Comparison of ENCODE assay signal across 27 mouse cellular contexts in genomic region chr10:118639097-118639496, GRCm38 (mm10).
"Had no signal": no experiment of that assay in that cellular context is flagged by ENCODE, and none has a peak within 500 bp of the region (broad histone marks: within the 10 kb centered on the region; RNA-seq: fewer than 3 reads in every experiment).

No protein-coding gene starts in this region.

- H3K4me3 ChIP-seq: heart, adult 2 months; heart, embryonic 13.5 days; heart, embryonic 15.5 days; hindbrain, embryonic 10.5 days; hindbrain, embryonic 12.5 days; layer of hippocampus, adult 2 months; left cerebral cortex, adult 2 months; limb, embryonic 10.5 days; limb, embryonic 12.5 days; liver, embryonic 13.5 days; liver, embryonic 15.5 days had no signal

- H3K36me3 ChIP-seq: heart, embryonic 13.5 days; heart, embryonic 15.5 days; hindbrain, embryonic 10.5 days; hindbrain, embryonic 12.5 days; limb, embryonic 10.5 days; limb, embryonic 12.5 days; liver, embryonic 13.5 days; liver, embryonic 15.5 days had no signal

- H3K27ac ChIP-seq: heart, adult 2 months; heart, embryonic 13.5 days; heart, embryonic 15.5 days; hindbrain, embryonic 12.5 days; hindbrain, embryonic 14.5 days; layer of hippocampus, adult 2 months; left cerebral cortex, adult 2 months; limb, embryonic 10.5 days; limb, embryonic 12.5 days; liver, embryonic 13.5 days; liver, embryonic 15.5 days had no signal

- H3K9me3 ChIP-seq: heart, embryonic 13.5 days; heart, embryonic 15.5 days; hindbrain, embryonic 10.5 days; hindbrain, embryonic 12.5 days; limb, embryonic 10.5 days; limb, embryonic 12.5 days; liver, embryonic 13.5 days; liver, embryonic 15.5 days had no signal

- DNase-seq: gastrocnemius, postnatal 10 days; gastrocnemius, postnatal 25 days; heart, adult 11 months; heart, adult 2 months; heart, postnatal 14 days; heart, postnatal 36 days; kidney, adult 18-20 months; kidney, adult 8-10 months; kidney, postnatal 10 days; kidney, postnatal 25 days; kidney, postnatal 4 days; liver; liver, embryonic 13.5 days had no signal

- H3K9ac ChIP-seq: heart, embryonic 13.5 days; heart, embryonic 15.5 days; hindbrain, embryonic 12.5 days; hindbrain, embryonic 14.5 days; limb, embryonic 12.5 days; liver, embryonic 13.5 days; liver, embryonic 15.5 days had no signal

- ATAC-seq: hindbrain, embryonic 16.5 days; intestine, embryonic 16.5 days had no signal

- H3K4me1 ChIP-seq: heart, embryonic 15.5 days; limb, embryonic 10.5 days; limb, embryonic 12.5 days had no signal

- H3K27me3 ChIP-seq: heart, embryonic 13.5 days; heart, embryonic 15.5 days; hindbrain, embryonic 12.5 days; limb, embryonic 12.5 days; liver, embryonic 13.5 days; liver, embryonic 15.5 days had no signal

- H3K4me2 ChIP-seq: heart, embryonic 11.5 days; heart, embryonic 13.5 days; heart, embryonic 15.5 days; hindbrain, embryonic 12.5 days; hindbrain, embryonic 14.5 days; limb, embryonic 12.5 days; liver, embryonic 11.5 days; liver, embryonic 13.5 days; liver, embryonic 15.5 days had no signal
